Mouse (Mus musculus) bone marrow macrophage, adult 2 months (primary cell): ENCODE results near the gene Mkln1. TPM values are rescaled to one million over a fixed set of nuclear protein-coding genes. Genes with fewer than 3 reads are reported as not detected.

Experiments
- H3K27ac ChIP-seq: 2 replicates; pipeline ENCODE4 v1.5.1; 2012; ENCODE audit warnings: low read depth, low read length; ENCODE audit not compliant: insufficient read depth
- H3K4me1 ChIP-seq: 2 replicates; pipeline ENCODE4 v1.6.1; 2012; ENCODE audit warnings: low read length; ENCODE audit not compliant: control insufficient read depth, insufficient read depth
- H3K4me3 ChIP-seq: 2 replicates; pipeline ENCODE4 v1.5.1; 2012; ENCODE audit warnings: mild to moderate bottlenecking, low read length, moderate library complexity; ENCODE audit not compliant: insufficient read depth
- CTCF ChIP-seq: IDR thresholded peaks from 2 replicates; pipeline ENCODE4 v1.5.1; 2012; ENCODE audit warnings: low read depth, mild to moderate bottlenecking, low read length, moderate library complexity
- POLR2A ChIP-seq: IDR thresholded peaks from 2 replicates; pipeline ENCODE4 v1.6.1; 2012; ENCODE audit warnings: mild to moderate bottlenecking, low read depth, low read length, borderline replicate concordance
- polyA plus RNA-seq: library from polyadenylated mRNA; stranded (reverse); fragments of >200 nt; gene quantifications from 2 replicates; pipeline ENCODE4 v1.2.4, GENCODE M21; 2012; ENCODE audit not compliant: missing spikeins, insufficient read depth, insufficient read length

Gene Mkln1
- polyA plus RNA-seq, 1 experiment: 101 TPM

DNA sequence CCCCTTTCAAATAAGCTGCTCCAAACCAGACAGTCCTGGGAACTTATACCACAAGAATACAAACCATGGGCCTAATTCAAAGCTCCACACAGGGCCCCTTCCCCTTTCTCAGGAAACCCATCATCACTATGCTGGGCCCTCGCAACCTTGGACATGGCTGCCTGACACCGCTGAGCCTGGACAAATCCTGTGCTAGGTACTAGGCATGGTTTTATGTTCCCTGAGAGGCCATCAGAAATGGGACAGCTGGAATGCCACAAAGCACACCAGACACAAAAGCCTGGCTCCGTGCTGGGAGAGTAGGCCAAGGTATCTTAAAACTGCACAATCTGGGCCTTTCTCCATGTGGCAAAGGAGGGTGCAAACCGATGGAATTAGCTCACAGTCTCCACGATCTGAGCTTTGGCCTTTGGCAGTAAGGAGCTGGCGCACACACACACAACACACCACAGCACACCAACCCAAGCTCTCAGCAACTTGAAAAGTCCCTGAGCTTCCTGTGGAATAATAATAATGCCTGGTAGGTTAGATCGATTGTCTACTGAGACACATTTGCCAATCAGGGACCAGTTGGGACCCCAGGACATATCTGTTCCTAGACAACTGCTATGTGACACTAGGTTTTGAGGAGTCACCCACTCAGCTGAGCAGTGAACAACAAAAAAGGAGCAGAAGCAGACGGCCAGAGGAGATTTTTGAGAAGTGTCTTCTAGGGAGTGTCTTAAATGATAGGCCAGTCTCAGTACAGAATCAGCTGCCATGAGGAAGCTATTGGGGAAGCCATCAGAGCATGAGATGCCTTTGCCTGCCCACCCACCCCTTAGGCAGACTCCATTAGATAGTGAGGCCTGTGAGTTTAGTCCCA lies 123.2 kb downstream of the Mkln1 start:
- TF ChIP-seq CTCF (no peak), POLR2A (no peak)

DNA sequence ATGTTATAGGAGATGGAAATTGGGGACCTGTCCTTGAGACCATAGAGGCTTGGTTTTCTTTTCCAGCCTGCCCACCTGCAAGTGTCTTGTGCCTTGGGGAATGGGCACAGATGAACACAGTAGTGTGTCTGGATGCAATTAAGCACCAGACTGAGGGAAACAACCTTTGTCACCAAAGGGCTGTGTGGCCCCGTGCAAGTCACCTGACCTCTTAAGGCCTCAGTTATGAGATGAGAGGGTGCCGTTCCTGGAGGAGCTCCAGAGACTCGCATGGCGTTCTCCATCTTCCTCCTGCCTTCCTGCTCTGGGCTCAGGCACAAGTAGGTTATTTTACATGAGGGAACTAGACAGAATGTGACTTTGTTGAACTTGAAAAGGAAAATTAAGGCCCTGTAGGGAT lies 123.9 kb downstream of the Mkln1 start:
- Histone ChIP-seq H3K27ac (no peak overlapping the region), H3K4me3 (no peak overlapping the region), H3K4me1 (no peaks in the 10 kb centered on the region)
- TF ChIP-seq CTCF (no peak), POLR2A (no peak)

More for the DNA sequence above, 123.2 kb downstream of the Mkln1 start:
- Histone ChIP-seq H3K4me3 (no peak overlapping the region), H3K4me1 (no peaks in the 10 kb centered on the region), H3K27ac (no peak overlapping the region)

- Histone ChIP-seq H3K4me3 (no peak overlapping the region), H3K4me1 (no peaks in the 10 kb centered on the region), H3K27ac (no peak overlapping the region)
- TF ChIP-seq POLR2A: no peak
- no peak for TF ChIP-seq CTCF
Observed at GRCm38 (mm10) chr6:31523039-31523438, 124.5 kb downstream of the Mkln1 start.

- H3K27ac ChIP-seq: no peak overlapping the region
- TF ChIP-seq CTCF: no peak
- no peak for TF ChIP-seq POLR2A
- H3K4me3 ChIP-seq: no peak overlapping the region
- no peaks in the 10 kb centered on the region for H3K4me1 ChIP-seq
Observed at GRCm38 (mm10) chr6:31523657-31524056, 125.1 kb downstream of the Mkln1 start.

- no peak overlapping the region for H3K27ac ChIP-seq
- H3K4me1 ChIP-seq: no peaks in the 10 kb centered on the region
- no peak overlapping the region for H3K4me3 ChIP-seq
- no peak for TF ChIP-seq CTCF
- no peak for TF ChIP-seq POLR2A
Observed at GRCm38 (mm10) chr6:31524121-31524520, 125.6 kb downstream of the Mkln1 start.

GRCm38 (mm10) chr6:31524647-31525046 lies 126.1 kb downstream of the Mkln1 start:
- H3K4me3 ChIP-seq: no peak overlapping the region
- H3K4me1 ChIP-seq: no peaks in the 10 kb centered on the region
- TF ChIP-seq CTCF: no peak
- TF ChIP-seq POLR2A: no peak
- H3K27ac ChIP-seq: no peak overlapping the region

GRCm38 (mm10) chr6:31525231-31525900 lies 126.8 kb downstream of the Mkln1 start:
- no peak overlapping the region for H3K4me3 ChIP-seq
- no peaks in the 10 kb centered on the region for H3K4me1 ChIP-seq
- no peak overlapping the region for H3K27ac ChIP-seq
- TF ChIP-seq CTCF: peak; percentile 74
- TF ChIP-seq POLR2A: no peak

DNA sequence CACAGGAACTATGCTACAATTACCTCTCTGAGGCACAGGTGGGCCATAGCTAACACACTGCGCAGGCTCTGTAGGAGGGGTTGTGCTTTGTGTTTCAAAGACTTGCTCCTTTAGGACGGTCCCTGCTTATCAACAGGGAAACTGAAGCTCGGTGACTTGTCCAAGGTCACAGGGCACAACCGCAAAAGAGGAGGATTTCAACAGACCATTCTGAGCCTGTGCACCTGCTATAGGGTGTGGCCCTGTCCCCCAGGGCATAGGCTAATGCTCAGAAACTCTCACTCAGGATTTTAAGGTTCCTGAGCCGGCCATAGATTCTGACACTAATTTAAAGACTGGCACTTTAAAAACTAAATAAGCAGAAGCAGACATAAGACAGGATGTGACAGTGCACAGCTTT lies 128.4 kb downstream of the Mkln1 start:
- TF ChIP-seq POLR2A: no peak
- no peak for TF ChIP-seq CTCF
- no peak overlapping the region for H3K27ac ChIP-seq
- no peak overlapping the region for H3K4me3 ChIP-seq
- no peaks in the 10 kb centered on the region for H3K4me1 ChIP-seq

DNA sequence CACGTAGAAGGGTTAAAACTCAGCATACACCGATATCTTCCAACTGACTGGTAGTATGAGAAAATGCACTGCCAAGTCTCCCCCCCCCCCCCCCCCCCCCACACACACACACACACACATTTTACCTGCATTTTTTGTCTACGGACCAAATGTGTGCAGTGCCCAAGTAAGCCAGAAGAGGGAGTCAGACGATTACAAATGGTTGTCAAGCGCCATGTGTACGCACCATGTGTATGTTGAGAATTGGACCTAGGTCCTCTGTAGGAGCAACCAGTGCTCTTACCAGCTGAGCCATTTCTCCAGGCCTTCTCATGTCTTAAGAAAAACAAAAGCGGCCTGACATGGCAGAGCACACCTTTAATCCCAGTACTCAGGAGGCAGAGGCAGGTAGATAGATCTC lies 129.4 kb downstream of the Mkln1 start:
- TF ChIP-seq POLR2A: no peak
- no peak for TF ChIP-seq CTCF
- Histone ChIP-seq H3K4me3 (no peak overlapping the region), H3K4me1 (no peaks in the 10 kb centered on the region), H3K27ac (no peak overlapping the region)

DNA sequence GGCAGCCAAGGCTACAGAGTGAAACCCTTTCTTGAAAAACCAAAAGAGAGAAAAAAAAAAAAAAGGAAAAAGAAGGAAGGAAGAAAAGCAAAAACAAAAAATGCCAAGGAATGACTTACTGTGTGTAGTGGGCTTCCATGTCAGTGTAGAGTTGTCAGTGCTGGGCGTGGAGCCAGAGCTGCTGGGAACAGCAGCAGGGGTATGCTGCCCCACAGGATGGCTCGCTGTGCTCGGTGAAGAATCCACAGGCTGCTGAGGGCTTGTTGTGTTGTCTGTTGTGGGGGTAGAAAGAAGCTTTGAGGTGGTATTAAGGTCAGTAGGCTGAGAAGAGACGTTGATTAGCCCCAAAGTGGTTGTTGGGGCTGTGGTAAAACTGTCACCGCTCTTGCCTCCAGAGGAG lies 129.8 kb downstream of the Mkln1 start:
- TF ChIP-seq POLR2A (no peak), CTCF (no peak)
- H3K4me1 ChIP-seq: no peaks in the 10 kb centered on the region
- H3K4me3 ChIP-seq: no peak overlapping the region
- H3K27ac ChIP-seq: no peak overlapping the region
